Mouse (Mus musculus) T-helper 17 cell (primary cell): ENCODE results near the gene Hes1.

Experiments
- in situ Hi-C, 2 experiments: fragments of 300-600 bp; cut with MboI, MseI; formaldehyde crosslinking; loops; 1 replicate in 1 of 2; 2 replicates in 1 of 2; pipeline ENCODE4 v1.15.1; 2025; ENCODE audit warnings: high pct_unique_total_duplicates in 2 of 2

Hes1 gene

GRCm38 (mm10) chr16:30113170-30113569, 49.0 kb downstream of the Hes1 start:
- in situ Hi-C loops = loop anchor here in 1 of 2 experiments (25.0 kb wide), 1 partner anchor 1276 kb away; no protein-coding TSS in a partner anchor

GRCm38 (mm10) chr16:30113800-30114199, 49.6 kb downstream of the Hes1 start:
- in situ Hi-C loops = loop anchor here in 1 of 2 experiments (25.0 kb wide), 1 partner anchor 1276 kb away; no protein-coding TSS in a partner anchor

- in situ Hi-C loops = loop anchor here in 1 of 2 experiments (25.0 kb wide), 1 partner anchor 1277 kb away; no protein-coding TSS in a partner anchor
Observed at GRCm38 (mm10) chr16:30114451-30114850, 50.3 kb downstream of the Hes1 start.
